Mouse (Mus musculus) heart, adult 11 months (tissue): ENCODE measurements around the gene Patl1.
"Not testable (repeated sequence)": the region's sequence is repeated elsewhere in the genome, so short reads cannot be mapped to it uniquely, and the experiment has no call there.

ENCODE experiments used
- DNase-seq: peaks from one replicate; pipeline ENCODE4 v3.0.0; 2022

Gene Patl1

GRCm38 (mm10) chr19:11969155-11970050, 57.2 kb downstream of the Patl1 start:
- peak; percentile 87 for DNase-seq

- no peak for DNase-seq
Measured at GRCm38 (mm10) chr19:11973511-11974222, 61.5 kb downstream of the Patl1 start.

GRCm38 (mm10) chr19:11974223-11974540, 62.0 kb downstream of the Patl1 start:
- no peak for DNase-seq

- no peak for DNase-seq
Measured at GRCm38 (mm10) chr19:11975683-11976082, 63.5 kb downstream of the Patl1 start.

- DNase-seq, result peak; percentile 94
Measured at GRCm38 (mm10) chr19:11977363-11977762, 65.2 kb downstream of the Patl1 start.

GRCm38 (mm10) chr19:11980471-11980870, 68.3 kb downstream of the Patl1 start:
- DNase-seq, result peak; percentile 55

GRCm38 (mm10) chr19:11984614-11985013, 72.4 kb downstream of the Patl1 start:
- DNase-seq, result not testable (repeated sequence)

- peak; percentile 51 for DNase-seq
Measured at GRCm38 (mm10) chr19:11987841-11988240, 75.6 kb downstream of the Patl1 start.

GRCm38 (mm10) chr19:11989334-11989733, 77.1 kb downstream of the Patl1 start:
- peak; percentile 72 for DNase-seq

GRCm38 (mm10) chr19:11992034-11992433, 79.8 kb downstream of the Patl1 start:
- DNase-seq, result peak; percentile 79

- DNase-seq, result peak; percentile 86
Measured at GRCm38 (mm10) chr19:11992441-11993029, 80.3 kb downstream of the Patl1 start.
